Mouse (Mus musculus) E14TG2a.4 (cell line): ENCODE data around the gene Crybg1.

Experiments
- CTCF ChIP-seq: conservative IDR thresholded peaks from 2 replicates; pipeline ENCODE4 v1.5.1; 2014; ENCODE audit warnings: low read length
- POU5F1 ChIP-seq: IDR thresholded peaks from 2 replicates; pipeline ENCODE4 v1.6.1; 2014; ENCODE audit warnings: low read length, borderline replicate concordance

- TF ChIP-seq CTCF (no peak), POU5F1 (no peak)
Observed at GRCm38 (mm10) chr10:44050913-44051312, 97.7 kb downstream of the Crybg1 start.
